Mouse (Mus musculus) ES-E14 (cell line): Measurements from ENCODE around the gene Unc5b.

Experiments used
- CHD2 ChIP-seq: IDR thresholded peaks from 2 replicates; pipeline ENCODE4 v1.6.1; 2014; ENCODE audit warnings: mild to moderate bottlenecking, low read depth, low read length, inconsistent platforms
- HCFC1 ChIP-seq: IDR thresholded peaks from 2 replicates; pipeline ENCODE4 v1.6.1; 2012; ENCODE audit warnings: low read length, inconsistent platforms, borderline replicate concordance; ENCODE audit not compliant: insufficient read depth
- ZNF384 ChIP-seq: IDR thresholded peaks from 2 replicates; pipeline ENCODE4 v1.6.1; 2012; ENCODE audit warnings: low read depth, low read length, inconsistent platforms

GRCm38 (mm10) chr10:60800295-60801167, 30.9 kb downstream of the Unc5b start:
- no peak for TF ChIP-seq HCFC1
- no peak for TF ChIP-seq ZNF384
- no peak for TF ChIP-seq CHD2
